Mouse (Mus musculus): Measurements from ENCODE around the gene Dnaaf2. TPM values are rescaled to one million over a fixed set of nuclear protein-coding genes. Genes with fewer than 3 reads are reported as not detected.

The Dnaaf2 gene
- polyA plus RNA-seq, 2 experiments, result 5.6 to 6.7 TPM

- no peak for ATAC-seq (ENCODE audit: low FRiP score, low read depth)
- Histone ChIP-seq H3K9ac (ENCODE audit: low read depth, low read length, severe bottlenecking) (no peak overlapping the region), H3K36me3 (ENCODE audit: control insufficient read depth, insufficient read depth, low read length) (peaks cover 67% of the 10 kb centered on the region), H3K4me2 (replicated peaks; ENCODE audit: low read depth, low read length, severe bottlenecking) (no peak overlapping the region), H3K9me3 (ENCODE audit: control insufficient read depth, low read length) (no peaks in the 10 kb centered on the region), H3K4me1 (ENCODE audit: control insufficient read depth, insufficient read depth, low read length) (no peaks in the 10 kb centered on the region), H3K27ac (replicated peaks; ENCODE audit: low read depth, low read length) (no peak overlapping the region), H3K4me3 (replicated peaks; ENCODE audit: low read length) (no peak overlapping the region), H3K27me3 (ENCODE audit: control insufficient read depth, insufficient read depth, low read length) (no peaks in the 10 kb centered on the region)
- 87% methylated on average over 3 of the region's 3 CpGs for WGBS
- no peak for DNase-seq (ENCODE audit: low spot score)
- no peak for TF ChIP-seq POLR2A (IDR thresholded peaks at IDR 0.05; ENCODE audit: borderline replicate concordance, extremely low read depth, insufficient read depth, insufficient read length)
Measured at GRCm38 (mm10) chr12:69215000-69215785, 17.0 kb upstream of the Dnaaf2 start.

GRCm38 (mm10) chr12:69214393-69214792 lies 16.2 kb upstream of the Dnaaf2 start:
- Histone ChIP-seq H3K27me3 (ENCODE audit: control insufficient read depth, insufficient read depth, low read length) (no peaks in the 10 kb centered on the region), H3K9me3 (ENCODE audit: control insufficient read depth, low read length) (no peaks in the 10 kb centered on the region), H3K27ac (replicated peaks; ENCODE audit: low read depth, low read length) (no peak overlapping the region), H3K9ac (ENCODE audit: low read depth, low read length, severe bottlenecking) (no peak overlapping the region), H3K4me1 (ENCODE audit: control insufficient read depth, insufficient read depth, low read length) (no peaks in the 10 kb centered on the region), H3K4me2 (replicated peaks; ENCODE audit: low read depth, low read length, severe bottlenecking) (no peak overlapping the region), H3K36me3 (ENCODE audit: control insufficient read depth, insufficient read depth, low read length) (peaks cover 70% of the 10 kb centered on the region), H3K4me3 (replicated peaks; ENCODE audit: low read length) (no peak overlapping the region)
- ATAC-seq (ENCODE audit: low FRiP score, low read depth) (no peak), DNase-seq (ENCODE audit: low spot score) (no peak)
- 92% methylated on average over 7 of the region's 7 CpGs for WGBS
- TF ChIP-seq POLR2A (IDR thresholded peaks at IDR 0.05; ENCODE audit: borderline replicate concordance, extremely low read depth, insufficient read depth, insufficient read length), result no peak

GRCm38 (mm10) chr12:69213186-69213777 lies 15.1 kb upstream of the Dnaaf2 start:
- Histone ChIP-seq H3K27me3 (ENCODE audit: control insufficient read depth, insufficient read depth, low read length) (no peaks in the 10 kb centered on the region), H3K4me2 (replicated peaks; ENCODE audit: low read depth, low read length, severe bottlenecking) (no peak overlapping the region), H3K9ac (ENCODE audit: low read depth, low read length, severe bottlenecking) (no peak overlapping the region), H3K9me3 (ENCODE audit: control insufficient read depth, low read length) (no peaks in the 10 kb centered on the region), H3K4me3 (replicated peaks; ENCODE audit: low read length) (no peak overlapping the region), H3K4me1 (ENCODE audit: control insufficient read depth, insufficient read depth, low read length) (no peaks in the 10 kb centered on the region), H3K27ac (replicated peaks; ENCODE audit: low read depth, low read length) (no peak overlapping the region), H3K36me3 (ENCODE audit: control insufficient read depth, insufficient read depth, low read length) (peaks cover 68% of the 10 kb centered on the region)
- DNase-seq (ENCODE audit: low spot score), result no peak
- no peak for ATAC-seq (ENCODE audit: low FRiP score, low read depth)
- TF ChIP-seq POLR2A (IDR thresholded peaks at IDR 0.05; ENCODE audit: borderline replicate concordance, extremely low read depth, insufficient read depth, insufficient read length), result no peak
- 93% methylated on average over 13 of the region's 13 CpGs for WGBS

DNA sequence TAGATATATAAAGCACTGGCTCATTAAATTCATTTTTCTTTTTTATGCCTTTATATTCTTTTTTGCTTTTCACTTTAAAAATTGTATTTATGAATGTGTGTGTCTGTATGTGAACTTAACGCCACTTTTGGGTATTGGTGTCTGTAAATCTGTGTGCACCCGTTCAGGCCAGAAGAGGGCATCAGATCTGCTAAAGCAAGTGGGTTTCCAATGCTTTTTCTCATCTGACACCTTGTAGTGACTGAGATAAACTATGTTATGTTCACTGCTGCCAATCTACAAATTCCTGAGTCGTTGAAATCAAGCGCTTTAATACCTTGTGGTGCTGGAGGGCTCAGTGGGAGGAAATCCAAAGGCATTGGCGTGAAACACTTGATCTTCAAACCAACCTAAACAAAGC lies 12.8 kb upstream of the Dnaaf2 start:
- no peak overlapping the region for H3K4me2 ChIP-seq (replicated peaks; ENCODE audit: low read depth, low read length, severe bottlenecking)
- no peaks in the 10 kb centered on the region for H3K27me3 ChIP-seq (ENCODE audit: control insufficient read depth, insufficient read depth, low read length)
- H3K9ac ChIP-seq (ENCODE audit: low read depth, low read length, severe bottlenecking), result no peak overlapping the region
- 0 out of 2 replicates have a peak overlapping the region, but pooled peaks have one; percentile 67 for H3K27ac ChIP-seq (replicated peaks; ENCODE audit: low read depth, low read length)
- no peak for TF ChIP-seq POLR2A (IDR thresholded peaks at IDR 0.05; ENCODE audit: borderline replicate concordance, extremely low read depth, insufficient read depth, insufficient read length)
- H3K4me3 ChIP-seq (replicated peaks; ENCODE audit: low read length), result no peak overlapping the region
- ATAC-seq (ENCODE audit: low FRiP score, low read depth) (no peak), DNase-seq (ENCODE audit: low spot score) (no peak)
- H3K36me3 ChIP-seq (ENCODE audit: control insufficient read depth, insufficient read depth, low read length), result peaks cover 60% of the 10 kb centered on the region
- H3K9me3 ChIP-seq (ENCODE audit: control insufficient read depth, low read length), result no peaks in the 10 kb centered on the region
- 79% methylated on average over 5 of the region's 5 CpGs for WGBS
- no peaks in the 10 kb centered on the region for H3K4me1 ChIP-seq (ENCODE audit: control insufficient read depth, insufficient read depth, low read length)

DNA sequence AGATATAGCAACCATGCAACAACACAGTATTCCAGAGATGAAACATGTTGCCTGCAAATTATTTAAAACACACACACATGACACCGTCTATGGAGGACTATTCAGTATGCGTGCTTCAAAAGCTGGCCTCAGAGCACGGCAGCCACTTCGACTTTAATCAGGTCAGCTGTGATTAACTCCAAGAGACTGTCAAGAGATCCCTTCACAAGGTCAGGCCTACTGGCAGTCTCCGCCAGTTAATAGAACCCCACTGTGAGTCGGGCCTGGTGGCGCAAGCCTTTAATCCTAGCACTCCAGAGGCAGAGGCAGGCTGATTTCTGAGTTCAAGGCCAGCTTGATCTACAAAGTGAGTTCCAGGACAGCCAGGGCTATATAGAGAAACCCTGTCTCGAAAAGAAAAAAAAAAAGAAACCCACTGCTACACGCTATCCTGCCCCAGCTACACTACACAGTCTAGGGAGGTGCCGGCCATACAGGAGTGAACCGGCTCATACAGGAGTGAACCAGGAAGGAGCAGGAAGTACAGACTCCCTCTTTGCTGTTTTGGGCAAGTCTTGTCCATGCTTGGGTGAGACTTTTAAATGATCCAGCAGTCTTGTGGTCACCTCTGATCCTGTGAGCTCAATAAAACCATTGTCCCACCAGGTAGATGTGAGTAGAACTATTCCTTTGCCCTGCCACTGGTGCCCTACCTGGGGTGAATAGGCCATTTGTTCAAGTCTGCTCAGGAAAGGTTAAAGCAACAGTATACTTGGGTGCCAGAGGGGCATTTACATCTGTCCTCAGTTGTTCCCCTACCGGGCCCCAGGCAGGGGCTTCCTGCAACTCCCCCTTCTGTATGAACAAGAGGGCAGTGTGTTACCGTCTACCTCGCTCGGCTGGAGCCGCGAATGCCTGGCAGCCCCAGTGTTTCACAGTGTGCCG lies 12.1 kb upstream of the Dnaaf2 start:
- H3K4me2 ChIP-seq (replicated peaks; ENCODE audit: low read depth, low read length, severe bottlenecking), result no peak overlapping the region
- DNase-seq (ENCODE audit: low spot score), result peak; percentile 34
- no peaks in the 10 kb centered on the region for H3K27me3 ChIP-seq (ENCODE audit: control insufficient read depth, insufficient read depth, low read length)
- H3K27ac ChIP-seq (replicated peaks; ENCODE audit: low read depth, low read length), result peak overlapping the region; percentile 67
- ATAC-seq (ENCODE audit: low FRiP score, low read depth), result peak; percentile 67
- H3K4me1 ChIP-seq (ENCODE audit: control insufficient read depth, insufficient read depth, low read length), result no peaks in the 10 kb centered on the region
- H3K36me3 ChIP-seq (ENCODE audit: control insufficient read depth, insufficient read depth, low read length), result peaks cover 53% of the 10 kb centered on the region
- no peak overlapping the region for H3K9ac ChIP-seq (ENCODE audit: low read depth, low read length, severe bottlenecking)
- WGBS, result 84% methylated on average over 18 of the region's 18 CpGs
- no peak overlapping the region for H3K4me3 ChIP-seq (replicated peaks; ENCODE audit: low read length)
- TF ChIP-seq POLR2A (IDR thresholded peaks at IDR 0.05; ENCODE audit: borderline replicate concordance, extremely low read depth, insufficient read depth, insufficient read length), result no peak
- H3K9me3 ChIP-seq (ENCODE audit: control insufficient read depth, low read length), result no peaks in the 10 kb centered on the region
